Mouse (Mus musculus) lung, postnatal 0 days (tissue): ENCODE results near the gene Adam12.

Experiments used
- CTCF ChIP-seq: IDR thresholded peaks from 2 replicates; pipeline ENCODE4 v1.5.1; 2016; ENCODE audit warnings: antibody characterized with exemption, mild to moderate bottlenecking
- EP300 ChIP-seq: IDR thresholded peaks from 2 replicates; pipeline ENCODE4 v1.6.1; 2016; ENCODE audit warnings: antibody characterized with exemption, mild to moderate bottlenecking, control low read depth

DNA sequence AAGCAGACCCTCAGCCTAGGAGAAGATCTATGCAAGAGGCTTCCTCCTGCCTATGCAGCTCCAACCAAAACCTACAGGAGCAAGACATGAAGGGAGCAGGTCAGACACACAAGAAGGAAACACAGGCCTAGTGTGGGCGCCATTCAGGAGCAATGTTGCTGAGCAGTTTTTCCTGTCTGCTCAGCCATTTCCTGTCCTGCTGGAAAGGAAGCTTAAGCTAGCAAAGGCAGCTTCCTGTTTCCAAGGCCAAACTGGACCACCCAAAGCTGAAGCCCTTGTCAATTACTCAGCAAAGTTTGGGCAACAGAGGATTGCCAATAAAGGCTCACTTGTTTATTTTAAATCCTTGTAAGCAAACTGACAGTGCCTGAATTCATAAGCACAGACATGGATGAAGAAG is 10.8 kb upstream of the Adam12 start:
- TF ChIP-seq EP300 (peak; percentile 91), CTCF (no peak)
